Mouse (Mus musculus) megakaryocyte-erythroid progenitor cell, adult 5-6 weeks (primary cell): Measurements from ENCODE around the gene Tfe3. TPM values are rescaled to one million over a fixed set of nuclear protein-coding genes. Genes with fewer than 3 reads are reported as not detected.
A peak's percentile ranks its signal among the peaks of the same experiment; 100 is the strongest.

Experiments used
- ATAC-seq: replicated peaks from 2 replicates; pipeline ENCODE4 v1.8.0; 2016; ENCODE audit warnings: mild to moderate bottlenecking, inconsistent platforms; ENCODE audit not compliant: severe bottlenecking, poor library complexity, low FRiP score, low TSS enrichment
- total RNA-seq, 2 experiments: library from RNA; stranded (forward) in 1 of 2; stranded (reverse) in 1 of 2; fragments of 200-1000, 215-1000 nt in 1 of 2; fragments of >200 nt in 1 of 2; fragmentation: Nextera tagmentation in 1 of 2; gene quantifications; 2 replicates each; pipeline ENCODE4 v1.2.3; 2014 to 2017

The Tfe3 gene
- total RNA-seq, 2 experiments from 2014 or later = 15.0 to 33.5 TPM

- no peak for ATAC-seq
These were observed 16.9 kb upstream of the Tfe3 start for GRCm38 (mm10) chrX:7745429-7745828.

GRCm38 (mm10) chrX:7750432-7751116, 11.8 kb upstream of the Tfe3 start, which contains the start of gene Ccdc120:
Gene Ccdc120 (minus strand): TSS chrX:7750905.
- ATAC-seq = peak; percentile 37; the same call in 1 of the 2 replicates

GRCm38 (mm10) chrX:7753627-7754026, 8.7 kb upstream of the Tfe3 start:
- ATAC-seq = peak; percentile 87

GRCm38 (mm10) chrX:7762921-7763197, 499 bp downstream of the Tfe3 start:
- no peak for ATAC-seq

GRCm38 (mm10) chrX:7763631-7764393, 1.5 kb downstream of the Tfe3 start:
- peak; percentile 34 for ATAC-seq

- ATAC-seq = no peak
These were observed 2.4 kb downstream of the Tfe3 start for GRCm38 (mm10) chrX:7764657-7765280.

- no peak for ATAC-seq
These were observed 2.9 kb downstream of the Tfe3 start for GRCm38 (mm10) chrX:7765281-7765670.

GRCm38 (mm10) chrX:7765764-7766163, 3.4 kb downstream of the Tfe3 start:
- no peak for ATAC-seq

- ATAC-seq = peak; percentile 76
These were observed 7.1 kb downstream of the Tfe3 start for GRCm38 (mm10) chrX:7769302-7770017.

- no peak for ATAC-seq
These were observed 10.4 kb downstream of the Tfe3 start for GRCm38 (mm10) chrX:7772766-7773165.

- ATAC-seq = no peak
These were observed 13.3 kb downstream of the Tfe3 start for GRCm38 (mm10) chrX:7775501-7776205.

- peak; percentile 45; the same call in 1 of the 2 replicates for ATAC-seq
These were observed 14.1 kb downstream of the Tfe3 start for GRCm38 (mm10) chrX:7776329-7777082.

- peak; percentile 88 for ATAC-seq
These were observed 16.3 kb downstream of the Tfe3 start for GRCm38 (mm10) chrX:7778450-7779244.

GRCm38 (mm10) chrX:7779294-7779693, 16.9 kb downstream of the Tfe3 start:
- peak; percentile 42 for ATAC-seq

- ATAC-seq = no peak
These were observed 20.3 kb downstream of the Tfe3 start for GRCm38 (mm10) chrX:7782603-7783092.

- ATAC-seq = peak; percentile 95
These were observed 27.3 kb downstream of the Tfe3 start, which contains the start of gene Gripap1 for GRCm38 (mm10) chrX:7789542-7790136. Gene Gripap1 (plus strand): TSS chrX:7789765.

- ATAC-seq = no peak
These were observed 27.9 kb downstream of the Tfe3 start for GRCm38 (mm10) chrX:7790309-7790708.
